Mouse (Mus musculus) liver, postnatal 0 days (tissue): ENCODE data around the gene Plekhm3. TPM values are rescaled to one million over a fixed set of nuclear protein-coding genes. Genes with fewer than 3 reads are reported as not detected.

Source experiments
- ATAC-seq: fragments of 200-750 bp; cut with Nextera tagmentation; 2 replicates; pipeline ENCODE4 v1.8.0; 2017; ENCODE audit warnings: mild to moderate bottlenecking, moderate library complexity
- DNase-seq: peaks from one replicate; pipeline ENCODE4 v3.0.0-alpha.2; 2016
- H3K27ac ChIP-seq: fragments of 300-500 bp; sonication (generic); 2 replicates; pipeline ENCODE4 v1.5.1; 2014; ENCODE audit warnings: antibody characterized with exemption, moderate library complexity, mild to moderate bottlenecking, low read depth
- H3K27me3 ChIP-seq: fragments of 300-500 bp; sonication (generic); 2 replicates; pipeline ENCODE4 v1.6.1; 2014; ENCODE audit warnings: low read length, control low read depth, mixed read lengths; ENCODE audit not compliant: insufficient read depth
- H3K36me3 ChIP-seq: fragments of 300-500 bp; sonication (generic); replicated peaks from 2 replicates; pipeline ENCODE4 v1.6.1; 2014; ENCODE audit warnings: mild to moderate bottlenecking, control low read depth, low read length, moderate library complexity, mixed read lengths; ENCODE audit not compliant: insufficient read depth
- H3K4me1 ChIP-seq: fragments of 300-500 bp; sonication (generic); 2 replicates; pipeline ENCODE4 v1.6.1; 2014; ENCODE audit warnings: antibody characterized with exemption, mild to moderate bottlenecking, control low read depth; ENCODE audit not compliant: insufficient read depth
- H3K4me2 ChIP-seq: fragments of 300-500 bp; sonication (generic); 2 replicates; pipeline ENCODE4 v1.6.1; 2014; ENCODE audit warnings: low read depth, mild to moderate bottlenecking, low read length, moderate library complexity, mixed read lengths
- H3K4me3 ChIP-seq: fragments of 300-500 bp; sonication (generic); 2 replicates; pipeline ENCODE4 v1.5.1; 2014; ENCODE audit warnings: low read depth, low read length
- H3K9ac ChIP-seq: fragments of 300-500 bp; sonication (generic); replicated peaks from 2 replicates; pipeline ENCODE4 v1.6.1; 2014; ENCODE audit warnings: mild to moderate bottlenecking, moderate library complexity
- H3K9me3 ChIP-seq: fragments of 300-500 bp; sonication (generic); 2 replicates; pipeline ENCODE4 v1.6.1; 2016; ENCODE audit warnings: mild to moderate bottlenecking, control low read depth, low read length, mixed read lengths
- CTCF ChIP-seq: sonication (generic); IDR thresholded peaks from 2 replicates; pipeline ENCODE4 v1.5.1; 2016; ENCODE audit warnings: antibody characterized with exemption, low read depth
- EP300 ChIP-seq: IDR thresholded peaks from 2 replicates; pipeline ENCODE4 v1.6.1; 2016; ENCODE audit warnings: antibody characterized with exemption, low read depth, mild to moderate bottlenecking
- WGBS: fragments of 180-500 bp; shearing (Covaris S2); extraction: QIAGEN DNeasy Blood & Tissue Kit; methylation state at CpG from one replicate; pipeline ENCODE4 v1.1.7; 2014; ENCODE audit not compliant: insufficient replicate concordance; 5-methylcytosine and 5-hydroxymethylcytosine counted together
- polyA plus RNA-seq: library from polyadenylated mRNA; unstranded; fragments of >200 nt; fragmentation: Nextera tagmentation; extraction: Ambion mirVana; gene quantifications from 2 replicates; pipeline ENCODE4 v1.2.1, GENCODE M21; 2015

The Plekhm3 gene
- polyA plus RNA-seq, 1 experiment from 2014 or later = 1.4 TPM

DNA sequence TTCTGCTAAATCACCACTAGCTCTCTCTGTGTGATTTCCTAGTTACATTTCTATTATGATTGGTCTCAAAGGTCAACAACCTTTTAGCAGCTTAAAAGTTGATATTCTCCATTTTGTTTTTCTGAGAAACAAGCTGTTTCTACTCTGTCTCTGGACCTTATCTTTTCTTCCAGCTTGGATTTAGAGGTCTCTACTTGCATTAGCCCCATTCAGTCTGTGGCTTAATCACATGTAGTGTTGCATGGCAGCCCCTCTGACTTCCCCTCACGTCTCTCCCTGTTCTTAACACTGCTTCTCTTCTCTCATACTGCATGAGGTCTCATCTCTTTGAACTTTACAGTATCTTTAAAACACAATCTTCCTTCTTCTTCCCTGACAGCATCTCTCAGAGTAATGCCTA, 50.4 kb downstream of the Plekhm3 start:
- WGBS = 46% methylated on average over 1 of the region's 1 CpGs
- no peak overlapping the region for H3K27ac ChIP-seq
- DNase-seq = no peak
- no peak for ATAC-seq
- no peaks in the 10 kb centered on the region; the same call in 1 of the 2 replicates for H3K4me1 ChIP-seq
- TF ChIP-seq EP300 (no peak), CTCF (no peak)
- no peak overlapping the region for H3K4me2 ChIP-seq
- H3K27me3 ChIP-seq = no peaks in the 10 kb centered on the region
- H3K9ac ChIP-seq = no peak overlapping the region
- no peaks in the 10 kb centered on the region for H3K9me3 ChIP-seq
- H3K36me3 ChIP-seq = no peaks in the 10 kb centered on the region
- no peak overlapping the region for H3K4me3 ChIP-seq

DNA sequence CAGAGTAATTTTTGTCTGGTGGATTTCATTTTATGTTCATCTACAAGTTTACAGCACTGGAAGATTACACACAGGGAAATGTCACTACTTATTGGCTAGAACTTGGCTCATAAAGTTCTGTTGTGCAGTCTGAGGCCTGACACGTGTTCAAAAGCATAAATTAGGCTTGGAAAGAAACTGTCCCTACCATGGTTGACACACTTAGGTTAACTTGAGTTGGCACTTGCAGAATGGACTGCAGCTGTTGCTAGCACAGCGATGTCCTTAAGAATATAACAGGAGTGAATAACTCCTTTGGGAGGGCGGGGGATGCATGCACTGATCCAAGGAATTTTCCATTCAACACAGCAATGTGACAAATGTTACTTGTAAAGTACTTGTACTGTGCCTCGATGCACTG, 53.2 kb downstream of the Plekhm3 start:
- Histone ChIP-seq H3K4me2 (no peak overlapping the region), H3K4me3 (no peak overlapping the region), H3K27ac (no peak overlapping the region), H3K27me3 (no peaks in the 10 kb centered on the region), H3K9me3 (no peaks in the 10 kb centered on the region), H3K4me1 (no peaks in the 10 kb centered on the region; the same call in 1 of the 2 replicates), H3K36me3 (no peaks in the 10 kb centered on the region), H3K9ac (no peak overlapping the region)
- no peak for TF ChIP-seq EP300
- no peak for TF ChIP-seq CTCF
- no peak for ATAC-seq
- DNase-seq = no peak
- WGBS = 76% methylated on average over 4 of the region's 4 CpGs

- H3K27me3 ChIP-seq = no peaks in the 10 kb centered on the region
- no peak overlapping the region for H3K4me2 ChIP-seq
- 76% methylated on average over 2 of the region's 2 CpGs for WGBS
- H3K9me3 ChIP-seq = no peaks in the 10 kb centered on the region
- DNase-seq (no peak), ATAC-seq (no peak)
- H3K4me1 ChIP-seq = no peaks in the 10 kb centered on the region; the same call in 1 of the 2 replicates
- no peaks in the 10 kb centered on the region for H3K36me3 ChIP-seq
- H3K9ac ChIP-seq = no peak overlapping the region
- H3K27ac ChIP-seq = no peak overlapping the region
- H3K4me3 ChIP-seq = no peak overlapping the region
- TF ChIP-seq EP300 (no peak), CTCF (no peak)
These were observed 53.8 kb downstream of the Plekhm3 start for GRCm38 (mm10) chr1:64902804-64903203.

GRCm38 (mm10) chr1:64899763-64900162, 56.9 kb downstream of the Plekhm3 start:
- Histone ChIP-seq H3K36me3 (no peaks in the 10 kb centered on the region), H3K9ac (no peak overlapping the region), H3K27ac (no peak overlapping the region), H3K4me3 (no peak overlapping the region), H3K9me3 (no peaks in the 10 kb centered on the region), H3K27me3 (no peaks in the 10 kb centered on the region), H3K4me2 (no peak overlapping the region), H3K4me1 (no peaks in the 10 kb centered on the region)
- no peak for DNase-seq
- TF ChIP-seq EP300 = no peak
- no peak for TF ChIP-seq CTCF
- no peak for ATAC-seq
- 69% methylated on average over 3 of the region's 3 CpGs for WGBS

GRCm38 (mm10) chr1:64897485-64897884, 59.1 kb downstream of the Plekhm3 start:
- Histone ChIP-seq H3K9me3 (no peaks in the 10 kb centered on the region), H3K4me3 (no peak overlapping the region), H3K9ac (no peak overlapping the region), H3K4me2 (no peak overlapping the region), H3K27ac (no peak overlapping the region), H3K36me3 (no peaks in the 10 kb centered on the region), H3K27me3 (no peaks in the 10 kb centered on the region), H3K4me1 (no peaks in the 10 kb centered on the region)
- DNase-seq (no peak), ATAC-seq (no peak)
- WGBS = 89% methylated on average over 2 of the region's 2 CpGs
- TF ChIP-seq CTCF (no peak), EP300 (no peak)

DNA sequence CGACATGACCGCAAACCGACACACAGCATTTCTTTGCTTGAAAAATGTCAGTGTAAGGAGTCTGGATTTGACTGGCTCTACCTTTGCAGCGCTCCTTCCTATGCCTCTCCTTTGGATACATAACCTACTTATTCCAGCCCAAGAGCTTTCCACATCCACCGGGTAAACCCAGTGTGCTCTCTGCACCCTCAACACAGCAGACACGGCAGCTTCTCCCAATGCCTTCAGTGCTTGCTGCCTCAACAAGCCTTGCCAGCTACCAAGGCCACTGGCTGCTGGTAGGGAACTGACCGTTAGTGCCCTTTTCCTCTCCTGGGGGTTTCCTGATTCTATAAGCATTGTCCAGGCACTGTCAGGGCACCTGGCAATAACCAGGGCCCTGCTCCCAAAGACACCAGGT, 62.8 kb downstream of the Plekhm3 start:
- Histone ChIP-seq H3K9ac (no peak overlapping the region), H3K4me3 (no peak overlapping the region), H3K9me3 (no peaks in the 10 kb centered on the region), H3K27me3 (no peaks in the 10 kb centered on the region), H3K36me3 (no peaks in the 10 kb centered on the region), H3K27ac (no peak overlapping the region), H3K4me1 (no peaks in the 10 kb centered on the region), H3K4me2 (no peak overlapping the region)
- ATAC-seq = no peak
- TF ChIP-seq EP300 (no peak), CTCF (no peak)
- 84% methylated on average over 7 of the region's 7 CpGs for WGBS
- DNase-seq = no peak

GRCm38 (mm10) chr1:64891332-64891731, 65.3 kb downstream of the Plekhm3 start:
- H3K4me3 ChIP-seq = no peak overlapping the region
- no peak overlapping the region for H3K9ac ChIP-seq
- H3K27me3 ChIP-seq = no peaks in the 10 kb centered on the region
- WGBS = 88% methylated on average over 4 of the region's 4 CpGs
- H3K4me1 ChIP-seq = no peaks in the 10 kb centered on the region
- H3K4me2 ChIP-seq = no peak overlapping the region
- ATAC-seq = no peak
- no peak for DNase-seq
- H3K27ac ChIP-seq = no peak overlapping the region
- TF ChIP-seq CTCF (no peak), EP300 (no peak)
- H3K36me3 ChIP-seq = no peaks in the 10 kb centered on the region
- no peaks in the 10 kb centered on the region for H3K9me3 ChIP-seq
